Mouse (Mus musculus) neural tube, embryonic 12.5 days (tissue): ENCODE measurements around the gene Lhx1. TPM values are rescaled to one million over a fixed set of nuclear protein-coding genes. Genes with fewer than 3 reads are reported as not detected.

Experiments
- ATAC-seq: fragments of 200-750 bp; cut with Nextera tagmentation; 2 replicates; pipeline ENCODE4 v1.8.0; 2017; ENCODE audit warnings: low read depth, mild to moderate bottlenecking, moderate TSS enrichment, moderate library complexity; ENCODE audit not compliant: low FRiP score
- H3K27ac ChIP-seq: fragments of 300-500 bp; sonication (generic); 2 replicates; pipeline ENCODE4 v1.5.1; 2016
- H3K27me3 ChIP-seq: fragments of 300-500 bp; sonication (generic); replicated peaks from 2 replicates; pipeline ENCODE4 v1.6.1; 2016; ENCODE audit warnings: mild to moderate bottlenecking
- H3K36me3 ChIP-seq: fragments of 300-500 bp; sonication (generic); 2 replicates; pipeline ENCODE4 v1.6.1; 2016; ENCODE audit warnings: mild to moderate bottlenecking
- H3K4me1 ChIP-seq: fragments of 300-500 bp; sonication (generic); 2 replicates; pipeline ENCODE4 v1.6.1; 2016
- H3K4me2 ChIP-seq: fragments of 300-500 bp; sonication (generic); replicated peaks from 2 replicates; pipeline ENCODE4 v1.6.1; 2016; ENCODE audit warnings: mild to moderate bottlenecking
- H3K4me3 ChIP-seq: fragments of 300-500 bp; sonication (generic); 2 replicates; pipeline ENCODE4 v1.5.1; 2016
- H3K9ac ChIP-seq: fragments of 300-500 bp; sonication (generic); 2 replicates; pipeline ENCODE4 v1.6.1; 2016; ENCODE audit warnings: mild to moderate bottlenecking
- H3K9me3 ChIP-seq: fragments of 300-500 bp; sonication (generic); 2 replicates; pipeline ENCODE4 v1.6.1; 2016; ENCODE audit warnings: mild to moderate bottlenecking
- WGBS: fragments of 180-500 bp; shearing (Covaris S2); methylation state at CpG from one replicate; pipeline ENCODE4 v1.1.7; 2016; 5-methylcytosine and 5-hydroxymethylcytosine counted together
- polyA plus RNA-seq: library from polyadenylated mRNA; unstranded; fragments of >200 nt; fragmentation: Nextera tagmentation; extraction: Ambion mirVana; gene quantifications from 2 replicates; pipeline ENCODE4 v1.2.1, GENCODE M21; 2016

The Lhx1 gene
- polyA plus RNA-seq = 68.4 and 70.3 TPM in 2 replicates

- Histone ChIP-seq H3K36me3 (no peaks in the 10 kb centered on the region), H3K9me3 (no peaks in the 10 kb centered on the region), H3K9ac (peak within 1 kb of the TSS; percentile 87), H3K4me3 (peak within 1 kb of the TSS; percentile 55), H3K27me3 (peaks cover 97% of the 10 kb centered on the region), H3K4me2 (peak within 1 kb of the TSS; percentile 71), H3K27ac (peak within 1 kb of the TSS; percentile 70), H3K4me1 (peaks cover 9% of the 10 kb centered on the region)
- under 1% methylated on average over 64 of the region's 64 CpGs for WGBS
- peak; percentile 86 for ATAC-seq
Measured at GRCm38 (mm10) chr11:84525421-84526274, at the start of gene Lhx1. TSS of gene Lhx1 (minus strand) at chr11:84525535.

- Histone ChIP-seq H3K4me3 (no peak overlapping the region), H3K4me2 (no peak overlapping the region), H3K9ac (no peak overlapping the region), H3K4me1 (peaks cover 40% of the 10 kb centered on the region), H3K36me3 (no peaks in the 10 kb centered on the region), H3K9me3 (no peaks in the 10 kb centered on the region), H3K27me3 (no peaks in the 10 kb centered on the region), H3K27ac (no peak overlapping the region)
- WGBS = 9% methylated on average over 8 of the region's 8 CpGs
- ATAC-seq = peak; percentile 35; the same call in 1 of the 2 replicates
Measured at GRCm38 (mm10) chr11:84574834-84575233, 49.5 kb upstream of the Lhx1 start.

GRCm38 (mm10) chr11:84573637-84574036, 48.3 kb upstream of the Lhx1 start:
- no peaks in the 10 kb centered on the region for H3K36me3 ChIP-seq
- no peaks in the 10 kb centered on the region for H3K27me3 ChIP-seq
- peaks cover 40% of the 10 kb centered on the region for H3K4me1 ChIP-seq
- H3K9me3 ChIP-seq = no peaks in the 10 kb centered on the region
- no peak overlapping the region for H3K27ac ChIP-seq
- WGBS = 47% methylated on average over 8 of the region's 8 CpGs
- no peak overlapping the region for H3K4me3 ChIP-seq
- H3K9ac ChIP-seq = no peak overlapping the region
- no peak overlapping the region for H3K4me2 ChIP-seq
- no peak for ATAC-seq

GRCm38 (mm10) chr11:84570812-84571211, 45.5 kb upstream of the Lhx1 start:
- Histone ChIP-seq H3K9ac (no peak overlapping the region), H3K4me2 (no peak overlapping the region), H3K4me3 (no peak overlapping the region), H3K27ac (no peak overlapping the region), H3K36me3 (no peaks in the 10 kb centered on the region), H3K27me3 (no peaks in the 10 kb centered on the region), H3K4me1 (peaks cover 53% of the 10 kb centered on the region), H3K9me3 (no peaks in the 10 kb centered on the region)
- ATAC-seq = no peak
- WGBS = 72% methylated on average over 5 of the region's 5 CpGs

GRCm38 (mm10) chr11:84570392-84570791, 45.1 kb upstream of the Lhx1 start:
- 49% methylated on average over 12 of the region's 12 CpGs for WGBS
- no peaks in the 10 kb centered on the region for H3K9me3 ChIP-seq

GRCm38 (mm10) chr11:84569052-84569751, 43.9 kb upstream of the Lhx1 start:
- Histone ChIP-seq H3K27me3 (no peaks in the 10 kb centered on the region), H3K36me3 (no peaks in the 10 kb centered on the region), H3K4me2 (0 out of 2 replicates have a peak overlapping the region, but pooled peaks have one; percentile 9), H3K9me3 (no peaks in the 10 kb centered on the region), H3K9ac (no peak overlapping the region), H3K4me3 (no peak overlapping the region), H3K4me1 (peaks cover 42% of the 10 kb centered on the region), H3K27ac (peak overlapping the region; percentile 62)
- WGBS = 49% methylated on average over 8 of the region's 8 CpGs
- ATAC-seq = peak; percentile 46; the same call in 1 of the 2 replicates

More at GRCm38 (mm10) chr11:84570392-84570791, 45.1 kb upstream of the Lhx1 start:
- Histone ChIP-seq H3K27me3 (no peaks in the 10 kb centered on the region), H3K27ac (no peak overlapping the region), H3K4me1 (peaks cover 53% of the 10 kb centered on the region), H3K4me2 (no peak overlapping the region), H3K9ac (no peak overlapping the region), H3K36me3 (no peaks in the 10 kb centered on the region), H3K4me3 (no peak overlapping the region)
- 0 out of 2 replicates have a peak, but pooled peaks have one; percentile 5 for ATAC-seq

GRCm38 (mm10) chr11:84568482-84568881, 43.1 kb upstream of the Lhx1 start:
- peak; percentile 56 for ATAC-seq
- peak overlapping the region; percentile 62 for H3K27ac ChIP-seq
- no peaks in the 10 kb centered on the region for H3K36me3 ChIP-seq
- no peak overlapping the region for H3K4me3 ChIP-seq
- H3K4me1 ChIP-seq = peaks cover 44% of the 10 kb centered on the region
- H3K9ac ChIP-seq = no peak overlapping the region
- no peak overlapping the region for H3K4me2 ChIP-seq
- WGBS = 18% methylated on average over 5 of the region's 5 CpGs
- no peaks in the 10 kb centered on the region for H3K9me3 ChIP-seq
- no peaks in the 10 kb centered on the region for H3K27me3 ChIP-seq

GRCm38 (mm10) chr11:84566691-84567090, 41.4 kb upstream of the Lhx1 start:
- Histone ChIP-seq H3K9me3 (no peaks in the 10 kb centered on the region), H3K4me3 (no peak overlapping the region), H3K4me1 (peaks cover 53% of the 10 kb centered on the region), H3K27ac (no peak overlapping the region), H3K9ac (no peak overlapping the region), H3K27me3 (no peaks in the 10 kb centered on the region), H3K4me2 (no peak overlapping the region), H3K36me3 (no peaks in the 10 kb centered on the region)
- ATAC-seq = no peak
- WGBS = 23% methylated on average over 8 of the region's 8 CpGs

- Histone ChIP-seq H3K4me2 (no peak overlapping the region), H3K4me1 (peaks cover 47% of the 10 kb centered on the region), H3K9me3 (no peaks in the 10 kb centered on the region), H3K27me3 (no peaks in the 10 kb centered on the region), H3K36me3 (no peaks in the 10 kb centered on the region), H3K9ac (no peak overlapping the region), H3K27ac (no peak overlapping the region), H3K4me3 (no peak overlapping the region)
- 90% methylated on average over 3 of the region's 3 CpGs for WGBS
- ATAC-seq = no peak
Measured at GRCm38 (mm10) chr11:84565224-84565623, 39.9 kb upstream of the Lhx1 start.

GRCm38 (mm10) chr11:84563360-84563759, 38.0 kb upstream of the Lhx1 start:
- peak; percentile 58; the same call in 1 of the 2 replicates for ATAC-seq
- Histone ChIP-seq H3K36me3 (no peaks in the 10 kb centered on the region), H3K27me3 (no peaks in the 10 kb centered on the region), H3K4me3 (no peak overlapping the region), H3K27ac (no peak overlapping the region), H3K4me2 (0 out of 2 replicates have a peak overlapping the region, but pooled peaks have one; percentile 20), H3K9me3 (no peaks in the 10 kb centered on the region), H3K4me1 (peaks cover 29% of the 10 kb centered on the region), H3K9ac (no peak overlapping the region)
- WGBS = 34% methylated on average over 7 of the region's 7 CpGs

GRCm38 (mm10) chr11:84562758-84563347, 37.5 kb upstream of the Lhx1 start:
- Histone ChIP-seq H3K4me1 (peaks cover 24% of the 10 kb centered on the region), H3K4me2 (0 out of 2 replicates have a peak overlapping the region, but pooled peaks have one; percentile 20), H3K4me3 (no peak overlapping the region), H3K9me3 (no peaks in the 10 kb centered on the region), H3K9ac (no peak overlapping the region), H3K27ac (no peak overlapping the region), H3K27me3 (no peaks in the 10 kb centered on the region), H3K36me3 (no peaks in the 10 kb centered on the region)
- WGBS = 15% methylated on average over 9 of the region's 9 CpGs
- no peak for ATAC-seq

GRCm38 (mm10) chr11:84561546-84561945, 36.2 kb upstream of the Lhx1 start:
- no peak overlapping the region for H3K27ac ChIP-seq

More at GRCm38 (mm10) chr11:84561546-84561945, 36.2 kb upstream of the Lhx1 start:
- Histone ChIP-seq H3K4me2 (no peak overlapping the region), H3K9me3 (no peaks in the 10 kb centered on the region), H3K4me1 (peaks cover 15% of the 10 kb centered on the region), H3K27me3 (no peaks in the 10 kb centered on the region), H3K4me3 (no peak overlapping the region), H3K9ac (no peak overlapping the region), H3K36me3 (no peaks in the 10 kb centered on the region)
- WGBS = 64% methylated on average over 5 of the region's 5 CpGs
- no peak for ATAC-seq
